Mouse (Mus musculus) megakaryocyte progenitor cell, adult 5-6 weeks (primary cell): ENCODE data around the gene Bik. TPM values are rescaled to one million over a fixed set of nuclear protein-coding genes. Genes with fewer than 3 reads are reported as not detected.
A peak's percentile ranks its signal among the peaks of the same experiment; 100 is the strongest.
"Not testable (repeated sequence)": the region's sequence is repeated elsewhere in the genome, so short reads cannot be mapped to it uniquely, and the experiment has no call there.

Source experiments
- ATAC-seq: replicated peaks from 2 replicates; pipeline ENCODE4 v1.8.0; 2016; ENCODE audit warnings: mild to moderate bottlenecking, moderate TSS enrichment, inconsistent platforms; ENCODE audit not compliant: poor library complexity
- total RNA-seq, 2 experiments: library from RNA; stranded (forward) in 1 of 2; stranded (reverse) in 1 of 2; fragments of 157-497, 149-512 nt in 1 of 2; fragments of 200-1000 nt in 1 of 2; gene quantifications; 2 replicates each; pipeline versions ENCODE4 v1.2.3 to v1.2.4; 2015 to 2017

The Bik gene
- total RNA-seq (2015) (0.15 TPM in 1 of 2 replicates, not detected in the other), total RNA-seq (2017) (0.25 TPM in 1 of 2 replicates, not detected in the other)

- peak; percentile 68 for ATAC-seq
Observed at GRCm38 (mm10) chr15:83526424-83527091, at the start of gene Bik. TSS of gene Bik (plus strand) at chr15:83526862.

- ATAC-seq = no peak
Observed at GRCm38 (mm10) chr15:83478096-83478495, 48.6 kb upstream of the Bik start.

DNA sequence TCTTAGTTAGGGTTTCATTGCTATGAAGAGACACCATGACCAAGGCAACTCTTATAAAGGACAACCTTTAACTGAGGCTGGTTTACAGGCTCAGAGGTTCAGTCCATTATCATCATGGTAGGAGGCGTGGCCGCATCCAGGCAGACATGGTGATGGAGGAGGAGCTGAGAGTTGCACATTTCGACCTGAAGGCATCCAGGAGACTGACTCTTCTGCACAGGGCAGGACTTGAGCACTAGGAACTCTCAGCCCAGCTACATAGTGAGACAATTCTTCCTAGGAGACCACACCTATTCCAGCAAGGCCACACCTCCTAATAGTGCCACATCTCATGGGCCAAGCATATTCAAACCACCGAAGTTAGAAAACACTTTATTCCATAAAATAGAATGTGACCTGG lies 46.8 kb upstream of the Bik start:
- ATAC-seq = no peak

- ATAC-seq = no peak
Observed at GRCm38 (mm10) chr15:83481236-83481780, 45.4 kb upstream of the Bik start.

GRCm38 (mm10) chr15:83482645-83483224 lies 43.9 kb upstream of the Bik start:
- peak; percentile 45 for ATAC-seq

DNA sequence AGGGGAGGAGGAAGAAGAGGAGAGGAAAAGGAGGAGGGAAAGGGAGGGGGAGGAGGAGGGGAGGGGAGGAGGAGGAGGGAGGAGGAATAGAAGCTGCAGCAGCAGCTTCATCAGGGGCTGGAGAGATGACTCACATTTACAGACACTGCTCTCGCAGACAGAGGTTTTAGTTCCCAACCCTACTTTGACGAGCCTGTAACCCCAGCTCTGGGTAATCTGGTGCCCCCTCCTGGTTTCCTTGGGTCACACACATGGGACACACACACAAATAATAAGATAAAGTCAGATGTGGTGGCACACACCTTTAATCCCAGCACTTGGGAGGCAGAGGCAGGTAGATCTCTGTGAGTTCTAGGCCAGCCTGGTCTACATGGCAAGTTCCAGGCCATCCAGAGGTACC lies 43.2 kb upstream of the Bik start:
- peak; percentile 86 for ATAC-seq

- no peak for ATAC-seq
Observed at GRCm38 (mm10) chr15:83484311-83484710, 42.4 kb upstream of the Bik start.

- no peak for ATAC-seq
Observed at GRCm38 (mm10) chr15:83487477-83488115, 39.1 kb upstream of the Bik start.

- no peak for ATAC-seq
Observed at GRCm38 (mm10) chr15:83489471-83489870, 37.2 kb upstream of the Bik start.

DNA sequence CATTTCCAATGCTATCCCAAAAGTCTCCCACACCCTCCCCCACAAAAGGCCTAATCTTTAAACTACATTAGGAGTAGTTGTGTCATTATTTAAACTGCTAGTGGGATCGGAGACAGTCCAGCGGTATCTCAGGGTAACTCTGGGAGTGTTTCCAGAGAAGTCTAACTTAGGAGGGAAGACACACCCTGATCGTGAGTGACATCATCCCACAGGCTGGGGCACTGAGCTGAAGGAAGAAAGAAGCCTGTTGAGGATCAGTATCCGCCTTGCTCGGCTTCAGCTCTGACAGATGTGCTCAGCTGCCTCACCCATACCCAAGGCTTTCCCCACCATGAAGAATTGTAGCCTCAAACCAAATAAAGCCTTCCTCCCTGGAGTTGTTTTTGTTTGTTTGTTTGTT lies 34.8 kb upstream of the Bik start:
- no peak for ATAC-seq

DNA sequence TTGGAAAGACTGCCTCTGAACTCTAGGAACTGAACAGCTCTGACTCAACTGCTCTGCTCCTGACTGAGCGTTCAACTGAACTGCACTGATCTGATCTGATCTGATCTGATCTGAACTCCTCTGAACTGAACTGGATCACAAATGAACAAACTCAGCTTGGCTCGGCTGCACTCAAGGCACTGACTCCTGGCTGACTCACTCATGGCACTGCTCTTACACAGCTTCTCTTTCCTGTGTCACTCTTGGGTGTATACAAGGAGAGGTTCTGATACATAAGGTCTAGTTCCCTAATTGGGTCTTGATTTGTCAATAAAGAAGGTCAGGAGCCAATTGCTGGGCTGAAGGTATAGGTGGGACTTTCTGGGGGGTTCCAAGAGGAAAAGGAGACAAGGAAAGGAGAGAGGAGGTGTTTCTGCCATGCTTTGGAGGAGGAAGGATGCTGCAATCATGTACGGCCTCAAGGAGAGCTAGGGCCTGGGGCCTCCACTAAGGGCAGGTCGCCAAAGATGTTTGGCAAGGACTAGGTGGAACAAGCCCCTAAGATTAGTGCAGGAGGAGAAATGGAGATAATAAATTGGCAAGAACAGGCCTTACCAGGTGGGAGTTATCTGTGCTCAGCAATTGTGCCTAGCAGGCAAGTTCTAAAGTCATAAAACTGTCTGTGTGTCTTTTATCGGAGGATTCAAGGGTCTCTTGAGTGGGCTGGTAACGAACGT lies 32.6 kb upstream of the Bik start:
- peak; percentile 70 for ATAC-seq

DNA sequence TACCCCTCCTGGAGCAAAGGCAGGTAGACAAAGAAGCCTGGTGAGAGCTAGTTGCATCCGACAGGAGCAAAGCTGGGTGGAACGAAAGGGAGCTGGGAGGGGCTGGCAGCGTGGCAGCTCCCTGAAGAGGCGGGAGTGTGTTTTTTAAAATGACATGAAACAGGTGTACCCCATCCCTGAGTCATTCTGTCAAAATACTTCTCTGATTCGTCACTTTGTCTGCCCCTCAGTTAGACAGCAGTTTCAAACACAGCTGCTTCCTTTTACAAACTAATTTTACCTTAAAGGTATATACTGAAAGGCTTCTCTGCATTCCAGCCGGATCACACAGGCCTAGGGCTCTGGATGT lies 32.1 kb upstream of the Bik start:
- ATAC-seq = no peak; the same call in 1 of the 2 replicates

GRCm38 (mm10) chr15:83495195-83495594 lies 31.5 kb upstream of the Bik start:
- peak; percentile 72 for ATAC-seq

- no peak for ATAC-seq
Observed at GRCm38 (mm10) chr15:83495787-83496367, 30.8 kb upstream of the Bik start.

DNA sequence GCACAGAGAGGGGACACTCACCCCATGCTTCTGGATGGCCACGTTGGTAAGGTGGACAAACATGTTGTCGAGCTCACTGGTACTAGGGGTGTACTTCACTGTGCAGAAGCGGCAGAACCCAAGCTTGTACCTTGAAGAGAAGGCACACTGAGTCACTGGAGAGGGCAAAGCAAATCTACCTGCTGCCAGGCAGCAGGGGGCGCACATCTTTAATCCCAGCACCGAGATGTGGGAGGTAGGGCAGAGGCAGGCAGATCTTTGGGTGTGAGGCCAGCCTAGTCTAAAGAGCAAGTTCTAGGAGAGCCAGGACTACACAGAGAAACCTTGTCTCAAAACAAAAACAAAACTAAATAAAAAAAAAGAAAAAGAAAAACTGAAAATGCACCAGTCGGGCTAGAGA lies 29.4 kb upstream of the Bik start:
- no peak for ATAC-seq

- ATAC-seq = no peak
Observed at GRCm38 (mm10) chr15:83499211-83499755, 27.4 kb upstream of the Bik start.

DNA sequence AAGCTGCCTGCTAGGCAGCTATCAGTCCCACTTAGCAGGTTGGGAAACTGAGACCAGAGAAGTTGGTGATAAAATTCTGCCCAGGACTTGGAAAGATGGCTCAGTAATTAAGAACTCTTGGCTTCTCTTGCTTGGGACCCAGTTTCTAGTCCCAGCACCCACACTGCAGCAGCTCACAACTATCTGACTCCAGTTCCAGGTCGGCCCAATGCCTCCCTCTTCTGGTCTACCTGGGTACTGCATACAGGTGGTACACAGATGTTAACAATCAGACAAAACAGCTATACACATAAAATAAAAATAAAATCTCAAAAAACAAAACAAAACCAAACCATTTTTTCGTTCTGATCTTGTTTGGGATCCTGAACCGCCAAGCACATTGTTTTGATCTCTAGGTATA lies 26.3 kb upstream of the Bik start:
- ATAC-seq = peak; percentile 81

DNA sequence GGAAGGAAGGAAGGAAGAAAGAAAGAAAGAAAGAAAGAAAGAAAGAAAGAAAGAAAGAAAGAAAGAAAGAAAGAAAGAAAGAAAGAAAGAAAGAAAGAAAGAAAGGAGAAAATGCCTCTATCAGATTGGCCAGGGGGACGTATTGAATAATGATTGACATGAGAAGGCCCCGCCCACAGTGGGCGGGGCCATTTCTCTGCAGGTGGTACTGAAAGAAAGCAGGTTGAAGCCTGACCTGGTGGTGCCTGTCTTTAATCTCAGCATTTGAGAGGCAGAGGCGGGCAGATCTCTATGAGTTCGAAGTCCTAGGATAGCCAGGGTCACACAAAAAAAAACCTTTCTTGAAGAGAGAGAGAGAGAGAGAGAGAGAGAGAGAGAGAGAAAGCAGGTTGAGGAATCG lies 25.2 kb upstream of the Bik start:
- not testable (repeated sequence) for ATAC-seq

DNA sequence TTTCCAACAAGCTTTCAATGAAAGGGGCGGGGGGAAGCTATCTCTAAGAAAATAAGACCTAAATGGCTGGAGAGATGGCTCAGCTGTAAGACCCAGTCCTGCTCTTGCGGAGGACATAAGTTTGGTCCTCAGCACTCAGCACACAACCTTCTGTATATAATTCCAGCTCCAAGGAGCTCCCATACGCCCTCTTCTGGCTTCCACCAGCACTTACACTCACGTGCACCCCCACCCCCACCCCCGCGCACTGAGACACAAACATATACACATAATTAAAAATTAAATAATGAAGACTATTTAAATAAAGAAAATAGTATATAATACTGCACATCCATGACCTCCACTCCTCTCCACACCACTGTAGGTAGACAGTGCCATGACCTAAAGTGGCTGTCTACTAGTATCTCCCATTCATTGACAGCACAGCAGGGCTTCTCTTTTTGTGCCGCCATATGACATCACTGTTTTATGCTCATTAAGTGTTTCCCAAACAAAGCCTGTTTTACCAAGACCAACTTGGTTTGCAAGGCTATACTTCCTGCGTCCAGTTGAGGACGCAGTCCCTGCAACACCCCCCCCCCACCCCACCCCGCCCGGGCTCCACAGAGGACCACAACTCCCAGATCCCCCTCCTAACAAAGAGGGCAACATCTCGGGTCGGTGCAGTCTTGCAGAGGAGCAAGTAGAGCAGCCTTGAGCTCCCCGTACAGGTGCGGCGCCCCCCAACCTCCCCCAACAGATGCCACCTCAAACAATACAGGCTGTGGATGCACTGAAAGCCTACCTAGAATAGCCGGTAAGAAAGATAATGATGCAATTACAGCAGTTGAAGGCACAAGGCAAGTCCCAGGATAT lies 16.5 kb upstream of the Bik start:
- ATAC-seq = peak; percentile 9; the same call in 1 of the 2 replicates
